Mouse (Mus musculus): ENCODE data around the gene Vps72. TPM values are rescaled to one million over a fixed set of nuclear protein-coding genes. Genes with fewer than 3 reads are reported as not detected.

Vps72 gene
- polyA plus RNA-seq, 1 experiment from 2014 or later = 120 TPM

DNA sequence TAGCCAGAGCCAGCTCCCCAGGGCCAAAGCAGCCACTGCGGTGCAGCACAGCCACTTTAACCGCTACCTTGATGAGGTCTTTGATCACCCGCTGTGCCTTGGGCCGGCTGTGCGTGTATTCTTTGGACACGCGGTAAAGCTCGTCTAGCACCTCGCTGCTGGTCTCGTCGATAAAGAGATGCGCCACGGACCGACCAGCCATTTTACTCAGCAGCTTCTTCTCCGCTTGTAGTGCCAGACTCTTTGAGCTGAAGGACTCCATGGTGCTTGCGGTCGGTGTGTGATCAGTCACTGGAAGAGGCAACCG lies 29.4 kb downstream of the Vps72 start:
- DNase-seq (ENCODE audit: low read depth, low spot score) = no peak

DNA sequence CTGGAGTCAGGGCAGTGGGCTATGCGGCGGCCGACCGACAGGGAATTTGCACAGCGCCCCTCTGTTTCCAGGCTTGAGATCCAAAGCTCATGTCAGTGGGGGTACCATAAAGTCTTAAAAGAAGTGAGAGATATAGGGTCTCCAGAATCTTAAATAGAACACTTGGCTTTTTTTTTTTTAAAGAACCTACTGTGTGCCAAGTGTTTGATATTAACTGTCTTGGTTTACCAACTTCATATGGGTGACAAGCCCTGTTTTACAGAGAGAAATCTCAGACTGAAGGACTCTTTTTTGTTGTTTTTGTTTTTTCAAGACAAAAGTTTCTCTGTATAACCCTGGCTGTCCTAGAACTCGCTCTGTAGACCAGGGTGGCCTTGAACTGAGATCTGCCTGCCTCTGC lies 30.0 kb downstream of the Vps72 start:
- ChIA-PET CTCF (interaction anchor here (1.1 to 2.2 kb wide), 4 partner anchors 11 to 122 kb away, joined by 3 to 7 read pairs (median 5); no protein-coding TSS in a partner anchor), POLR2A (no interaction called here)
- DNase-seq (ENCODE audit: low read depth, low spot score) = no peak
- in situ Hi-C loops (cut with MboI; ENCODE audit: low pct_unique_long_range_greater_than_20kb) = loop anchor here (5.0 to 10.0 kb wide), 3 partner anchors 72 to 264 kb away; partner anchors contain the start of gene 4930558C23Rik
- no peak for TF ChIP-seq CTCF (IDR thresholded peaks at IDR 0.05)
- no peak for ATAC-seq
- no peaks in the 10 kb centered on the region for H3K27me3 ChIP-seq

More for the DNA sequence above, 29.4 kb downstream of the Vps72 start:
- no peak for TF ChIP-seq CTCF (IDR thresholded peaks at IDR 0.05)
- no peaks in the 10 kb centered on the region for H3K27me3 ChIP-seq
- ChIA-PET CTCF (interaction anchor here (0.7 to 2.2 kb wide), 7 partner anchors 12 to 123 kb away, joined by 3 to 7 read pairs (median 4); partner anchors contain the start of gene Sema6c), POLR2A (no interaction called here)
- no peak for ATAC-seq
- in situ Hi-C loops (cut with MboI; ENCODE audit: low pct_unique_long_range_greater_than_20kb) = loop anchor here (5.0 to 10.0 kb wide), 3 partner anchors 72 to 265 kb away; partner anchors contain the start of gene 4930558C23Rik

DNA sequence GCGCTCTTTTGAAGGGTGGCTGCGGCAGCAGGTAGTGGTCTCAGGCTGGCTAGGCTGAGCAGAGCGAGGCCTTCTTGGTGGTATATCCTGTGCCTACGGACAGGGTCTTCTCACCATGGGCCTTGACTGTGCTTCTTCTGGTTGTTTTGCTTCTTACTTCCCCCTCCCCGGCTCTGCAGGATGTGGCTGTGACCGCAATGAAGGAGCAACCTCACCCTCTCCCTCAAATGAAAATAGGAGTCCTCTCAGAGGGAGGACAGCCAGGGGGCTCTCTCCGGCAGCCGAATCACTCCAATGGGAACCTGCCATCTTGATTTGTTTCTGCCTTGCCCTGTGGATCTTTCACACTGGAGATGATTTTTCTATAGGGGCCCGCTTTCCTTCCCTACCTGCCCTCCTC lies 30.7 kb downstream of the Vps72 start:
- H3K27me3 ChIP-seq = no peaks in the 10 kb centered on the region
- ATAC-seq (no peak), DNase-seq (ENCODE audit: low read depth, low spot score) (no peak)
- no peak for TF ChIP-seq CTCF (IDR thresholded peaks at IDR 0.05)
- in situ Hi-C loops (cut with MboI; ENCODE audit: low pct_unique_long_range_greater_than_20kb) = loop anchor here (5.0 to 10.0 kb wide), 3 partner anchors 71 to 263 kb away; partner anchors contain the start of gene 4930558C23Rik
- ChIA-PET CTCF (interaction anchor here (1.3 to 2.2 kb wide), 3 partner anchors 14 to 75 kb away, joined by 3 to 11 read pairs (median 8); no protein-coding TSS in a partner anchor), POLR2A (interaction anchor here (0.5 to 1.1 kb wide), 2 partner anchors 24 to 85 kb away, joined by 3 to 5 read pairs; no protein-coding TSS in a partner anchor)

DNA sequence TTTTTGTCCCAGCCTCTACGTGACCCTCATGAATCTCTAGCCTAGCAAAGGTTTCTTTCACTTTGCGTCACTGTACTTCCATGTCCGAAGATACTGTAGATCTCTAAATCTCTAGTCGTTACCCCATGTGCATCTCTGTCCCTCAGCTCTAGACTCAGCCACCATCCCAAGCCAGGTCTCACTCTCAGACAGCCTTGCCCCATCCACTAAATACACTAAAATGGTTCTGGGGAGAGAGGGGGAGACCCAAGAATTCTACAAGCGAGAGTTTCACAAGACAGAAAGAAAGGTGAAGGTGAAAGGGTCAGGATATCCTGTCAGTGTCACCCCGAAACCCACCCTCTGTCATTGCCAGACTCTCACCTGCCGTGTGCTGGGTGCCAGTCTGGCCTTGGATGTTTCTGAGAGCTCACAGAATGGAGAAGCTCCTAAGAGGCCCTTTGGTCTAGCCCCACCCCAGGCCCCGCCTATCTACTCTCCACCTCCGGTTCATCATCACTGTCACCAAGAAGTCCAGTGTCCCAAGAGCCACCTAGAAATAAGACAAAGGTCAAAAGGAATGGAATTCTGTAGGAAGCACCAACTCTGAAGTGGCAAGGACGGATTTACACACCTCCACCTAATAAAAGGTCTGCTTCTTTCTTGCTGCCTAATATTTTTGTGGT lies 31.3 kb downstream of the Vps72 start, which contains the start of gene Tnfaip8l2:
Gene Tnfaip8l2 (minus strand): TSS at position 409 of the 665 bp plus-strand sequence.
- CTCF ChIA-PET = interaction anchor here (0.7 to 2.2 kb wide), 12 partner anchors 13 to 116 kb away, joined by 3 to 11 read pairs (median 4); no protein-coding TSS in a partner anchor

DNA sequence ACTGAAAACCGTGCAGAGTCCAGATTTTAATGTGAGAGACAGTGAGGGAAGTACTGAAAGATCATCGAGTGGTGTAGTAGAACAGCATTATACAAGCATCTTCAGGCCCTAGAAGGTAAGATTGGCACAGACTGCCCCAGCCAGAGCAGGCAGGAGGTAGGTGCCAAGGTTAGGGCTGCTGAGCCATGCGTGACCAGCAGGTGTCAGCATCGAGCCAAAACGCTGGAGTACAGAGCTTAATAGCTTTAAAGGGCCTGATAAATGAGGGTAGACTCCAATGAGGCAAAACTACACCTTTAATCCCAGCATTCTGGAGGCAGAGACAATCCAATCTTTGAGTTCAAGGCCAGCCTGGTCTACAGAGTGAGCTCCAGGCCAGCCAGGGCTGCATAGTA lies 31.8 kb downstream of the Vps72 start:
- in situ Hi-C loops (cut with MboI; ENCODE audit: low pct_unique_long_range_greater_than_20kb) = loop anchor here (5.0 to 10.0 kb wide), 3 partner anchors 70 to 262 kb away; partner anchors contain the start of gene 4930558C23Rik
- peak; percentile 62 for DNase-seq (ENCODE audit: low read depth, low spot score)
- ATAC-seq = peak; percentile 74
- peak; percentile 99 for TF ChIP-seq CTCF (IDR thresholded peaks at IDR 0.05)
- ChIA-PET POLR2A (interaction anchor here (0.9 to 1.1 kb wide), 2 partner anchors 20 to 84 kb away, joined by 3 read pairs; no protein-coding TSS in a partner anchor), CTCF (interaction anchor here (0.6 to 2.2 kb wide), 21 partner anchors 10 to 168 kb away, joined by 3 to 11 read pairs (median 4); partner anchors contain the start of gene Sema6c)
- H3K27me3 ChIP-seq = no peaks in the 10 kb centered on the region

More for the DNA sequence above, 31.3 kb downstream of the Vps72 start, which contains the start of gene Tnfaip8l2:
- POLR2A ChIA-PET = interaction anchor here (0.9 to 1.1 kb wide), 2 partner anchors 20 to 84 kb away, joined by 3 read pairs; no protein-coding TSS in a partner anchor
- DNase-seq (ENCODE audit: low read depth, low spot score) = no peak
- in situ Hi-C loops (cut with MboI; ENCODE audit: low pct_unique_long_range_greater_than_20kb) = loop anchor here (5.0 to 10.0 kb wide), 3 partner anchors 70 to 263 kb away; partner anchors contain the start of gene 4930558C23Rik
- ATAC-seq = no peak
- TF ChIP-seq CTCF (IDR thresholded peaks at IDR 0.05) = no peak
- H3K27me3 ChIP-seq = no peaks in the 10 kb centered on the region

DNA sequence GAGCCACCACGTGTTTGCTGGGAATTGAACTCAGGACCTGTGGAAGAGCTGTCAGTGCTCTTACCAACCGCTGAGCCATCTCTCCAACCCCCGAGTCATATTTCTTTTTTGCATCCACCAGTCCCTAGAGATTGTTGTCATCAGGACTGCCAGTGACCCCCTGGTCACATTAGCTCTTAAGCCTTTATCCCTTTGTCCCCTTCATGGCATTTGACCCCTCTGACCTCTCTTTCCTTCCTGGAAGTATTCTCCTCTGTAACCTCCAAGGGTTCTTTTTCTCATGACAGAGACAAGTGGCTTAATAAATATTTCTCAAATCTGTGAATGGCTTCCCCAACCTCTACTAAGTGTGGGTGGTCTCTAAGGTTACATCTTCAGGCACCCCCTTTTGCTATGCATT lies 37.1 kb downstream of the Vps72 start:
- DNase-seq (ENCODE audit: low read depth, low spot score) = no peak
- no peak for ATAC-seq
- CTCF ChIA-PET = interaction anchor here (1.5 to 1.6 kb wide), 2 partner anchors 65 to 69 kb away, joined by 4 read pairs; partner anchors contain the start of gene Gabpb2
- no peaks in the 10 kb centered on the region for H3K27me3 ChIP-seq
- in situ Hi-C loops (cut with MboI; ENCODE audit: low pct_unique_long_range_greater_than_20kb) = loop anchor here (10.0 kb wide), 1 partner anchor 257 kb away; the partner anchor contains the start of gene 4930558C23Rik
- TF ChIP-seq CTCF (IDR thresholded peaks at IDR 0.05) = no peak
- POLR2A ChIA-PET = no interaction called here

DNA sequence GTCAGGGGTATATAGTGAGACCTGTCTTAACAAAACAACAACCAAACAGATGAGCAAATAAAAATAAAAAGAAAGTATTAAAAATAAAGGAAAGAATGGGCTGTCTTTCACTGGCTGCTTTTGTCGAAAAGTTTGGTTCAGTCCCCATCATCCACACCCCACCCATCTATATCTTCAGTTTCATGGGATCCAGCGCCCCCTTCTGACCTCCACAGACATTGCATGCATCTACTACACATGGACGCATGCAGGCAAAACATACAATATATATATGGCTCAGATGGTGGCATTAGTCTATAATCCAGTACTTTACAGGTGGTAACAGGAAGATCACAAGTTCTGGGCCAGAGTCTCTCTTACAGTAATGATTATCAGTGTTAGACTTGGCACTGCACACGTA lies 43.1 kb downstream of the Vps72 start:
- H3K27me3 ChIP-seq = no peaks in the 10 kb centered on the region
- ATAC-seq (no peak), DNase-seq (ENCODE audit: low read depth, low spot score) (no peak)
- no peak for TF ChIP-seq CTCF (IDR thresholded peaks at IDR 0.05)
- ChIA-PET POLR2A (interaction anchor here (0.7 kb wide), 1 partner anchor 676 kb away, joined by 5 read pairs; no protein-coding TSS in a partner anchor), CTCF (interaction anchor here (1.3 to 2.0 kb wide), 3 partner anchors 23 to 47 kb away, joined by 3 to 13 read pairs (median 4); no protein-coding TSS in a partner anchor)
- in situ Hi-C loops (cut with MboI; ENCODE audit: low pct_unique_long_range_greater_than_20kb) = no loop called here

DNA sequence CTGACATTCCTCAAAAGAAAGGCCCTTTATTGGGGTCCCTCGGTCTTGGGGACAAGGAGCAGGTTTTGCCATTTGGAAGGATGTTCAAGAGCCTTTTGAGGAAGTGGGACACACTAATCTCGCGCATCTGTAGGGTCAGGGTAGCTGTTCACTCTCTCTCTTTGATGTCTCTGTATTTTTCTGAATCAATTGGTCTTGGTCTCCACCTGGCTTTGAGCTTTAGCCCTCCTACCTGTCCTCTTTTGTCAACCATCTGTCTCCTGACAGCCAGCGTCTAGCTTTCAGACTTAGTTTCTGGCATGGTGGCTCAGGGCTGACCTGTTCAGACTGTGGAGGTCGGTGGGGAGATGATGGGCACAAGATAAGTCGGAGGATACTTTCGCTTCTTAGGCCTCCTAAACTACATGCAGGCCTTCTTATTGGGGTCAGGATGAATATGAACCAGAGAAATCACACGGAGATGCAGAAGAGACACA lies 48.7 kb downstream of the Vps72 start:
- in situ Hi-C loops (cut with MboI; ENCODE audit: low pct_unique_long_range_greater_than_20kb) = no loop called here
- no peak for ATAC-seq

DNA sequence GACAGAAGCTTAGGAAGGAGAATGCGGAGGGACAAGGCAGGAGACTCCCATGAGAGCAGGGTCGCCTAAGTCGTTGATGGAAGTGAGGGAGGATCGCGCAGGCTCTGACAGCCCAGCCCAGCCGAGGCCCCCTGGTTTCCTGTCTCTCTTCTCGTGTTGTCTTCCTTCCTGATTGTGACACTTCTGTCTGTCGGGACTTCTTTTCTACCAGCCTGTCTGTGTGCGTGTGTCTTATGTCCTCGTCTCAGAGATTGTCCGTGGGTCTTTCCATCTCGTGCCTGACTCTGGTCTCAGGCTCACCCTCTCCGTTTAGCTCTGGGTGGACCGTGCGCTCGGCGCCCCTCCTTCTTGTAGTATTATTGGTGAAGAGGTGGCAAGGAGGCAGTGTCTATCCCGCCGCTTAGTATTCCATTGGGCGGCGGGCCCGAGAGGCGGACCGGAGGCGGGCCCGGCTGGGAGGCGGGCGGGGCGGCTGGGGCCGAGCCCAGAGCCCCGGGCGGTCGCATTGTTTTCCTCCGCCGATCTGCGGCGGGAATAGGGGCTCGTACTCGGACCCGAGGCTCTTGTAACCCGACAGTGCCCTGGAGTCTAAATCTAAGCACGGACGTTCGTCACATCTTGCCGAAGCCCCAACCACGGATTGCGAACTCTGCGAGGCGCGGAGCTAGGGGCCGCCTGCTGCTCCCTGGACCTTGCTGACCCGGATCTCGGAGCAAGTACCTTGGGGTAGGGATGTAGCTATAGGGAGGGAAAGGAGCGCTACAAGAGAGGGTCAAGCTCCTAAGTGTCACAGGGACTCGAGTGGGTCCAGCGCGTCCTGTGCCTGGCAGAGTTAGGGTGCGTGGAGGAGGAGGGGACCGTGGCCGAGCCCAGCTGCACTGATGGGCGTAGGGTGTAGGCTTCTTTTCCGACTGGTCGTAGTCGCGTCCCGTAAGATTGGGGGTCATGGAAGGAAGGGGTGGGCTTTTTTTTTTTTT lies 49.5 kb downstream of the Vps72 start, which contains the start of gene Sema6c:
Gene Sema6c (plus strand): TSS at position 471 of the 977 bp plus-strand sequence.
- ATAC-seq (peak; percentile 98), DNase-seq (ENCODE audit: low read depth, low spot score) (peak; percentile 75)
- no peak for TF ChIP-seq CTCF (IDR thresholded peaks at IDR 0.05)
- no peaks in the 10 kb centered on the region for H3K27me3 ChIP-seq
- ChIA-PET POLR2A (interaction anchor here (0.6 to 1.2 kb wide), 6 partner anchors 14 to 59 kb away, joined by 3 to 4 read pairs (median 3); no protein-coding TSS in a partner anchor), CTCF (interaction anchor here (0.7 to 1.9 kb wide), 8 partner anchors 10 to 104 kb away, joined by 3 to 4 read pairs (median 4); no protein-coding TSS in a partner anchor)
- in situ Hi-C loops (cut with MboI; ENCODE audit: low pct_unique_long_range_greater_than_20kb) = no loop called here

More for the DNA sequence above, 48.7 kb downstream of the Vps72 start:
- POLR2A ChIA-PET = interaction anchor here (0.8 to 1.2 kb wide), 4 partner anchors 13 to 60 kb away, joined by 3 to 4 read pairs (median 3); no protein-coding TSS in a partner anchor
- no peak for TF ChIP-seq CTCF (IDR thresholded peaks at IDR 0.05)
- H3K27me3 ChIP-seq = no peaks in the 10 kb centered on the region
- CTCF ChIA-PET = interaction anchor here (0.6 to 1.9 kb wide), 6 partner anchors 11 to 115 kb away, joined by 3 to 4 read pairs (median 4); no protein-coding TSS in a partner anchor
- no peak for DNase-seq (ENCODE audit: low read depth, low spot score)
